In genomic region chr3:75583293-75583692, GRCm38 (mm10) we compare ENCODE assay signal across 14 mouse cellular contexts. TPM values are rescaled to one million over a fixed set of nuclear protein-coding genes. Genes with fewer than 3 reads are reported as not detected.
DNase-seq lines count a peak whose midpoint lies in the region; ATAC-seq and TF ChIP-seq lines count a peak whose summit lies in the region.
"Had no signal": no experiment of that assay in that cellular context is flagged by ENCODE, and none has a peak within 500 bp of the region (broad histone marks: within the 10 kb centered on the region; RNA-seq: fewer than 3 reads in every experiment).

No protein-coding gene starts in this region.

- TF ChIP-seq POLR2A in kidney, adult 2 months (IDR thresholded peaks at IDR 0.05; ENCODE audit: low read depth, low read length), result no peak

- H3K4me1 ChIP-seq in kidney, adult 2 months (ENCODE audit: control insufficient read depth, insufficient read depth, low read length), result no peaks in the 10 kb centered on the region
- H3K4me1 ChIP-seq: heart, embryonic 13.5 days; hindbrain, embryonic 13.5 days; limb, embryonic 15.5 days had no signal

- no peaks in the 10 kb centered on the region for H3K27me3 ChIP-seq in kidney, adult 2 months (replicated peaks; ENCODE audit: control insufficient read depth, insufficient read depth, low read length)
- H3K27me3 ChIP-seq: heart, embryonic 13.5 days; hindbrain, embryonic 13.5 days; limb, embryonic 15.5 days had no signal

- 69% methylated on average over 3 of the region's 3 CpGs for WGBS in kidney, adult 2 months

- H3K4me3 ChIP-seq in layer of hippocampus, adult 2 months, result no peak overlapping the region
- H3K4me3 ChIP-seq in kidney, adult 2 months (ENCODE audit: insufficient read depth, low read depth, low read length), result no peak overlapping the region
- H3K4me3 ChIP-seq: heart, embryonic 13.5 days; hindbrain, embryonic 13.5 days; limb, embryonic 15.5 days had no signal

- TF ChIP-seq CTCF in layer of hippocampus, adult 2 months (conservative IDR thresholded peaks at IDR 0.05), result no peak
- TF ChIP-seq CTCF in kidney, adult 2 months (conservative IDR thresholded peaks at IDR 0.05; ENCODE audit: insufficient read depth, insufficient read length, low read depth, low read length), result no peak

- H3K27ac ChIP-seq in layer of hippocampus, adult 2 months, result peak overlapping the region; percentile 19; the same call in 1 of the 2 replicates
- H3K27ac ChIP-seq in kidney, adult 2 months (ENCODE audit: insufficient read depth, low read depth, low read length), result no peak overlapping the region
- H3K27ac ChIP-seq: heart, embryonic 13.5 days; hindbrain, embryonic 13.5 days; limb, embryonic 15.5 days had no signal

- no peaks in the 10 kb centered on the region for H3K36me3 ChIP-seq in kidney, adult 2 months (ENCODE audit: control insufficient read depth, insufficient read depth, low read length)
- H3K36me3 ChIP-seq: heart, embryonic 13.5 days; hindbrain, embryonic 13.5 days; limb, embryonic 15.5 days had no signal

- peak; percentile 86 for ATAC-seq in cerebellum, adult (ENCODE audit: insufficient number of reproducible peaks, low FRiP score, low TSS enrichment)

- peak; percentile 41 for DNase-seq in adrenal gland, postnatal 14 days
- DNase-seq in adrenal gland, adult 2 months, result no peak
- DNase-seq in layer of hippocampus, adult 2 months (ENCODE audit: low spot score in 2 of 2), result peak in 1 of 2 experiments; percentile 21
- no peak for DNase-seq in layer of hippocampus, adult 9-10 months (ENCODE audit: low spot score)
- peak; percentile 68 to 80 for DNase-seq in cerebellum, postnatal 36 days
- no peak for DNase-seq in embryo, embryonic 9.5 days (ENCODE audit: extremely low spot score)
- DNase-seq in kidney, adult 2 months, result no peak
- DNase-seq: adrenal gland, postnatal 36 days; gastrocnemius, postnatal 14 days; kidney, adult 18-20 months had no signal

RNA-seq across cellular contexts. Expression of gene Serpini1, which starts 25.9 kb away (rescaled TPM):
- 3.6 and 8.0 TPM in 2 replicates for total RNA-seq in adrenal gland, postnatal 14 days (2021)
- total RNA-seq in adrenal gland, adult 2 months (2021), result 1 to 10 TPM; 2.3 to 3.4 TPM
- polyA plus RNA-seq in adrenal gland, adult 2 months (2012; rRNA removed), result 0.12 and 0.16 TPM in 2 replicates
- 100 to 1,000 TPM; 182 to 189 TPM for total RNA-seq in layer of hippocampus, adult 2 months (2021)
- polyA plus RNA-seq in kidney, adult 2 months (2012; rRNA removed), result 0.97 and 1.2 TPM in 2 replicates

RNA-seq across cellular contexts. Expression of gene Pdcd10, which starts 26.6 kb away (rescaled TPM):
- total RNA-seq in adrenal gland, postnatal 14 days (2021), result 71.8 and 76.3 TPM in 2 replicates
- total RNA-seq in adrenal gland, adult 2 months (2021), result 10 to 100 TPM; 57.1 to 62.3 TPM
- polyA plus RNA-seq in adrenal gland, adult 2 months (2012; rRNA removed), result 0.22 and 0.55 TPM in 2 replicates
- 10 to 100 TPM; 58.3 to 62.9 TPM for total RNA-seq in layer of hippocampus, adult 2 months (2021)
- polyA plus RNA-seq in kidney, adult 2 months (2012; rRNA removed), result 4.5 and 9.0 TPM in 2 replicates

Comparison
In these comparisons a context has a peak if more than half of its experiments do, and no peak if none do; other contexts are left out.
1. DNase-seq: peak in adrenal gland, postnatal 14 days (single experiment) and cerebellum, postnatal 36 days (2 of 2); none in adrenal gland, adult 2 months (single experiment), layer of hippocampus, adult 9-10 months (single experiment), embryo, embryonic 9.5 days (single experiment) and kidney, adult 2 months (single experiment).
2. RNA of gene Serpini1, which starts 25.9 kb away (total RNA-seq): 182 to 189 TPM in layer of hippocampus, adult 2 months; 3.6 to 8.0 TPM in adrenal gland, postnatal 14 days and 2.3 to 3.4 TPM in adrenal gland, adult 2 months; every median in the first group is over 10 times any median in the second.